Mouse (Mus musculus) hindbrain, embryonic 15.5 days (tissue): ENCODE measurements around the gene Fanca. TPM values are rescaled to one million over a fixed set of nuclear protein-coding genes. Genes with fewer than 3 reads are reported as not detected.

Source experiments
- ATAC-seq: fragments of 200-750 bp; cut with Nextera tagmentation; 2 replicates; pipeline ENCODE4 v1.8.0; 2017; ENCODE audit warnings: low read depth, moderate number of reproducible peaks, moderate TSS enrichment; ENCODE audit not compliant: low FRiP score
- H3K27ac ChIP-seq: fragments of 300-500 bp; sonication (generic); replicated peaks from 2 replicates; pipeline ENCODE4 v1.5.1; 2015; ENCODE audit warnings: mild to moderate bottlenecking, inconsistent platforms
- H3K27me3 ChIP-seq: fragments of 300-500 bp; sonication (generic); 2 replicates; pipeline ENCODE4 v1.6.1; 2015; ENCODE audit warnings: control low read depth, inconsistent platforms
- H3K36me3 ChIP-seq: fragments of 300-500 bp; sonication (generic); 2 replicates; pipeline ENCODE4 v1.6.1; 2015; ENCODE audit warnings: control low read depth, inconsistent platforms
- H3K4me1 ChIP-seq: fragments of 300-500 bp; sonication (generic); replicated peaks from 2 replicates; pipeline ENCODE4 v1.6.1; 2015; ENCODE audit warnings: control low read depth, inconsistent platforms
- H3K4me2 ChIP-seq: fragments of 300-500 bp; sonication (generic); 2 replicates; pipeline ENCODE4 v1.6.1; 2015; ENCODE audit warnings: moderate library complexity, mild to moderate bottlenecking, inconsistent platforms
- H3K4me3 ChIP-seq: fragments of 300-500 bp; sonication (generic); 2 replicates; pipeline ENCODE4 v1.5.1; 2015; ENCODE audit warnings: mild to moderate bottlenecking, inconsistent platforms
- H3K9ac ChIP-seq: fragments of 300-500 bp; sonication (generic); 2 replicates; pipeline ENCODE4 v1.6.1; 2015; ENCODE audit warnings: inconsistent platforms
- H3K9me3 ChIP-seq: fragments of 300-500 bp; sonication (generic); 2 replicates; pipeline ENCODE4 v1.6.1; 2016; ENCODE audit warnings: control low read depth, inconsistent platforms
- WGBS: fragments of 180-500 bp; shearing (Covaris S2); methylation state at CpG from one replicate; pipeline ENCODE4 v1.1.7; 2015; 5-methylcytosine and 5-hydroxymethylcytosine counted together
- polyA plus RNA-seq: library from polyadenylated mRNA; unstranded; fragments of >200 nt; fragmentation: Nextera tagmentation; extraction: Ambion mirVana; gene quantifications from 2 replicates; pipeline ENCODE4 v1.2.1, GENCODE M21; 2015

The Fanca gene
- polyA plus RNA-seq, 1 experiment from 2014 or later, result 6.9 TPM

- no peak overlapping the region for H3K4me2 ChIP-seq
- H3K4me1 ChIP-seq, result no peaks in the 10 kb centered on the region
- no peak overlapping the region for H3K9ac ChIP-seq
- WGBS, result 85% methylated on average over 8 of the region's 8 CpGs
- H3K27me3 ChIP-seq, result no peaks in the 10 kb centered on the region
- H3K36me3 ChIP-seq, result 0 out of 2 replicates have a peak, but pooled peaks cover 3% of the 10 kb centered on the region
- no peak overlapping the region for H3K27ac ChIP-seq
- ATAC-seq, result no peak
- H3K4me3 ChIP-seq, result no peak overlapping the region
- H3K9me3 ChIP-seq, result no peaks in the 10 kb centered on the region
Measured at GRCm38 (mm10) chr8:123342253-123342652, 23.9 kb upstream of the Fanca start.

- H3K4me2 ChIP-seq, result no peak overlapping the region
- 92% methylated on average over 27 of the region's 27 CpGs for WGBS
- H3K4me1 ChIP-seq, result 0 out of 2 replicates have a peak, but pooled peaks cover 2% of the 10 kb centered on the region
- H3K9ac ChIP-seq, result no peak overlapping the region
- no peaks in the 10 kb centered on the region for H3K27me3 ChIP-seq
- ATAC-seq, result no peak; the same call in 1 of the 2 replicates
- H3K9me3 ChIP-seq, result no peaks in the 10 kb centered on the region
- H3K27ac ChIP-seq, result no peak overlapping the region
- H3K36me3 ChIP-seq, result 0 out of 2 replicates have a peak, but pooled peaks cover 3% of the 10 kb centered on the region
- H3K4me3 ChIP-seq, result no peak overlapping the region
Measured at GRCm38 (mm10) chr8:123341040-123342015, 23.0 kb upstream of the Fanca start.

- Histone ChIP-seq H3K9me3 (no peaks in the 10 kb centered on the region), H3K36me3 (0 out of 2 replicates have a peak, but pooled peaks cover 3% of the 10 kb centered on the region), H3K9ac (no peak overlapping the region), H3K4me3 (no peak overlapping the region), H3K27ac (no peak overlapping the region), H3K4me1 (peaks cover 10% of the 10 kb centered on the region), H3K4me2 (no peak overlapping the region), H3K27me3 (no peaks in the 10 kb centered on the region)
- WGBS, result 99% methylated on average over 4 of the region's 4 CpGs
- no peak for ATAC-seq
Measured at GRCm38 (mm10) chr8:123340071-123340470, 21.7 kb upstream of the Fanca start.

GRCm38 (mm10) chr8:123337475-123337874 lies 19.1 kb upstream of the Fanca start:
- Histone ChIP-seq H3K9me3 (no peaks in the 10 kb centered on the region), H3K4me3 (no peak overlapping the region), H3K9ac (no peak overlapping the region), H3K4me1 (peaks cover 25% of the 10 kb centered on the region), H3K27me3 (no peaks in the 10 kb centered on the region), H3K27ac (no peak overlapping the region), H3K4me2 (no peak overlapping the region), H3K36me3 (0 out of 2 replicates have a peak, but pooled peaks cover 3% of the 10 kb centered on the region)
- 88% methylated on average over 3 of the region's 3 CpGs for WGBS
- ATAC-seq, result no peak

GRCm38 (mm10) chr8:123334467-123334866 lies 16.1 kb upstream of the Fanca start:
- peak overlapping the region; percentile 65 for H3K27ac ChIP-seq
- WGBS, result 6% methylated on average over 1 of the region's 1 CpGs
- H3K4me1 ChIP-seq, result peaks cover 38% of the 10 kb centered on the region
- no peaks in the 10 kb centered on the region for H3K27me3 ChIP-seq
- H3K4me2 ChIP-seq, result peak overlapping the region; percentile 72
- peak overlapping the region; percentile 88 for H3K9ac ChIP-seq
- H3K4me3 ChIP-seq, result peak overlapping the region; percentile 91
- no peaks in the 10 kb centered on the region for H3K9me3 ChIP-seq
- no peak for ATAC-seq
- no peaks in the 10 kb centered on the region for H3K36me3 ChIP-seq

GRCm38 (mm10) chr8:123333864-123334263 lies 15.5 kb upstream of the Fanca start:
- 6% methylated on average over 7 of the region's 7 CpGs for WGBS
- H3K27ac ChIP-seq, result peak overlapping the region; percentile 65
- no peak for ATAC-seq

GRCm38 (mm10) chr8:123333091-123333587 lies 14.8 kb upstream of the Fanca start:
- peak; percentile 23 for ATAC-seq
- Histone ChIP-seq H3K9ac (peak overlapping the region; percentile 88), H3K4me1 (peaks cover 38% of the 10 kb centered on the region), H3K9me3 (no peaks in the 10 kb centered on the region), H3K4me3 (peak overlapping the region; percentile 91), H3K4me2 (peak overlapping the region; percentile 72), H3K27ac (peak overlapping the region; percentile 94), H3K36me3 (no peaks in the 10 kb centered on the region), H3K27me3 (no peaks in the 10 kb centered on the region)
- under 1% methylated on average over 18 of the region's 21 CpGs for WGBS

More at GRCm38 (mm10) chr8:123333864-123334263, 15.5 kb upstream of the Fanca start:
- peak overlapping the region; percentile 72 for H3K4me2 ChIP-seq
- peaks cover 38% of the 10 kb centered on the region for H3K4me1 ChIP-seq
- no peaks in the 10 kb centered on the region for H3K27me3 ChIP-seq
- H3K9ac ChIP-seq, result peak overlapping the region; percentile 88
- no peaks in the 10 kb centered on the region for H3K9me3 ChIP-seq
- H3K4me3 ChIP-seq, result peak overlapping the region; percentile 91
- no peaks in the 10 kb centered on the region for H3K36me3 ChIP-seq

GRCm38 (mm10) chr8:123332262-123333090 lies 14.1 kb upstream of the Fanca start, which contains the start of gene Spire2:
TSS of gene Spire2 (plus strand) at chr8:123332713.
- Histone ChIP-seq H3K4me1 (peaks cover 38% of the 10 kb centered on the region), H3K27me3 (no peaks in the 10 kb centered on the region), H3K4me3 (peak within 1 kb of the TSS; percentile 91), H3K9ac (peak within 1 kb of the TSS; percentile 88), H3K9me3 (no peaks in the 10 kb centered on the region), H3K36me3 (no peaks in the 10 kb centered on the region), H3K4me2 (peak within 1 kb of the TSS; percentile 72), H3K27ac (peak within 1 kb of the TSS; percentile 94)
- peak; percentile 90 for ATAC-seq
- under 1% methylated on average over 79 of the region's 85 CpGs for WGBS

GRCm38 (mm10) chr8:123331810-123332209 lies 13.4 kb upstream of the Fanca start:
- Histone ChIP-seq H3K9ac (peak overlapping the region; percentile 88), H3K27me3 (no peaks in the 10 kb centered on the region), H3K27ac (peak overlapping the region; percentile 94), H3K4me2 (peak overlapping the region; percentile 72), H3K9me3 (no peaks in the 10 kb centered on the region), H3K4me3 (peak overlapping the region; percentile 91), H3K36me3 (no peaks in the 10 kb centered on the region), H3K4me1 (peaks cover 38% of the 10 kb centered on the region)
- ATAC-seq, result no peak; the same call in 1 of the 2 replicates
- WGBS, result 19% methylated on average over 8 of the region's 8 CpGs

- no peak for ATAC-seq
- no peaks in the 10 kb centered on the region for H3K27me3 ChIP-seq
- H3K4me3 ChIP-seq, result peak overlapping the region; percentile 91
- H3K4me1 ChIP-seq, result peaks cover 35% of the 10 kb centered on the region
- H3K9me3 ChIP-seq, result no peaks in the 10 kb centered on the region
- H3K9ac ChIP-seq, result peak overlapping the region; percentile 88; the same call in 1 of the 2 replicates
- H3K36me3 ChIP-seq, result no peaks in the 10 kb centered on the region
- peak overlapping the region; percentile 72 for H3K4me2 ChIP-seq
- peak overlapping the region; percentile 94 for H3K27ac ChIP-seq
- WGBS, result 82% methylated on average over 2 of the region's 2 CpGs
Measured at GRCm38 (mm10) chr8:123331301-123331700, 12.9 kb upstream of the Fanca start.

- Histone ChIP-seq H3K4me2 (no peak overlapping the region), H3K9me3 (no peaks in the 10 kb centered on the region), H3K36me3 (no peaks in the 10 kb centered on the region), H3K4me3 (no peak overlapping the region), H3K27ac (no peak overlapping the region), H3K4me1 (peaks cover 33% of the 10 kb centered on the region), H3K27me3 (no peaks in the 10 kb centered on the region), H3K9ac (no peak overlapping the region)
- no peak for ATAC-seq
- WGBS, result 84% methylated on average over 6 of the region's 6 CpGs
Measured at GRCm38 (mm10) chr8:123330701-123331100, 12.3 kb upstream of the Fanca start.
